Mouse (Mus musculus): ENCODE measurements around the gene Ubxn7.
"Not testable (repeated sequence)": the region's sequence is repeated elsewhere in the genome, so short reads cannot be mapped to it uniquely, and the experiment has no call there.

The Ubxn7 gene

GRCm38 (mm10) chr16:32332040-32332555 lies at the start of gene Ubxn7:
Ubxn7 (plus strand) TSS chr16:32332257.
- DNase-seq: peak; percentile 97 to 99

DNA sequence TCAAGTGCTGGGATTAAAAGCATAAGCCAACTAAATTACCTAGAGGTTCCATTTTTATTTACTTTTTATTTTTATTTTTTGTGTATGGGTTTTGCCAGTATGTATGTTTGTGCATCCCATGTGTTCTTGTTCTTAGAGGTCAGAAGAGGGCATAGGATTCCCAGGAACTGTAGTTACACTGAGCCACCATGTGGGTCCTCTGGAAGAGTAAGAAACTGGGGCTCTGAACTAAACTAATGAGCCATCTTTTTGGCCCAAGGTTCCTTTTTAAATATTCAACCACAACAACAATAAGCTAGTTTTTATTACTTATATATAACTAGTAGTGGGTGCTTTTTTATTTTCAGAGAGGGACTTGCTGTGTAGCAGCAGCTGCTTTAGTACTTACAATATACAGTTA lies 49.4 kb upstream of the Ubxn7 start:
- DNase-seq: no peak

GRCm38 (mm10) chr16:32291821-32292220 lies 40.2 kb upstream of the Ubxn7 start:
- no peak for DNase-seq

DNA sequence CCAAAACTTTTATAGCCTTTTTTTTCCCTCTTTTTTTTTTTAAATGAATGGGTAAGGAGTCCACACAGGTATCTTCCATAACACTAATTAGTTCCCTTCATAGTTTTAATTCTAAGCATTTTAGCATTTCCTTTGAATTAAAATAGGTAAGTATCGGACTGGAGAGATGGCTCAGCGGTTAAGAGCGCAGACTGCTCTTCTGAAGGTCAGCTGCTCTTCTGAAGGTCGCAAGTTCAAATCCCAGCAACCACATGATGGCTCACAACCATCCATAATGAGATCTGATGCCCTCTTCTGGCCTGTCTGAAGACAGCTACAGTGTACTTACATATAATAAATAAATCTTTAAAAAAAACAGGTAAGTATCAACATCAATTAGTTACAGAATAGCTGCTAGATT lies 32.4 kb upstream of the Ubxn7 start:
- DNase-seq: not testable (repeated sequence)

GRCm38 (mm10) chr16:32303046-32303445 lies 29.0 kb upstream of the Ubxn7 start:
- DNase-seq: no peak

DNA sequence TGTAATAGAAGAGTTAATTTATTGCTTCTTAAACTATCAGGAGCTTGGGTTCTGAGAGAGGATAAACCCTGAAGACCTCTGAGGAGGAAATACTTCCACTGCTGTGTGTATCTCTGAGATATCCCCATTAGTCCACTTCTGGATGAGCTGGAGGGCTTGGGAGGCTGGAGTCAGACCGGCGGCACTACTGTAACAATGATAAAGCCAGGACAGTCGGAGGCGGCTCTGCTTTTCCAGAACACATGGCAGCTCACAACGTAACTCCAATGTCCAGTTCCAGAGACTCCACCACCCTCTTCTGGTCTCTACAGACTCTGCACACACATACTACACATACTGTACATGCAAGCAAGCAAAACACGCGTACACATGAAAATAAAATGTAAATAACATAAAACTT lies 28.2 kb upstream of the Ubxn7 start:
- DNase-seq: no peak

DNA sequence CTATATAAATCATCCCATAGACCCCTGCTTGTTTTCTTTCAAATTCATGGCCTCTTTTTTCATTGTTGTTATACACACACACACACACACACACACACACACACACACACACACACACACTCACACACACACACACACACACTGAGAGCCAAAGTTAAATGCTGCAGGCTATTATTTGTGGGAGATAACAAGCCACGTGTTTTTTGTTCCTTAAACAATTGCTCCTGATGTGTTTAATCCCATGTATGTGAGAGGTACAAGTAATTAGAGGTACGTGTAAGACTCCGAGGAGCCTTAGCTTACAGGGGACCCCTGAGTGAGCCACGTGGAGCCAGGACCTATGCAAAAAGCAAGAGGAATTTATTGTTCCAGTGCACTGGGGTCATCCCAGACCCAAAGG lies 20.1 kb upstream of the Ubxn7 start:
- no peak for DNase-seq

DNA sequence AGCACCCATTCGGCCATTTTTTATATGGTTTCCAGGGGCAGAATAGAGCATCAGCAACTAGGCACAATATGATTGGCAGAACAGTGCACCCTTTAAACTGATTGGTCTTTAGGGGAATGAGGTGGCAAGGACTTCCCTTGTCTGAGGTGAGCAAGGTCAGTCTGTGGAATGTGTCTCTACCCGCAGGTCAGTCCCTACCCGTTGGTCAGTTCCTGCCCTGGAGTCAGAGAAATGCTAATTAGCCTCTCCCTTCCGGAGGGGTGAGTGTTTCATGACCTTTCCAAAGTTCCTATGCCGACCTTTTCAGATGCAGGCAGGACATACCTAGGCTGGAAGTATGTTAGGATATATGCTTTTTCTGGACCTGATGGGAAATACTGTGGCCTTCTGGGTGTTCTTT lies 19.7 kb upstream of the Ubxn7 start:
- DNase-seq: no peak

- DNase-seq: no peak
Measured at GRCm38 (mm10) chr16:32312859-32313258, 19.2 kb upstream of the Ubxn7 start.

DNA sequence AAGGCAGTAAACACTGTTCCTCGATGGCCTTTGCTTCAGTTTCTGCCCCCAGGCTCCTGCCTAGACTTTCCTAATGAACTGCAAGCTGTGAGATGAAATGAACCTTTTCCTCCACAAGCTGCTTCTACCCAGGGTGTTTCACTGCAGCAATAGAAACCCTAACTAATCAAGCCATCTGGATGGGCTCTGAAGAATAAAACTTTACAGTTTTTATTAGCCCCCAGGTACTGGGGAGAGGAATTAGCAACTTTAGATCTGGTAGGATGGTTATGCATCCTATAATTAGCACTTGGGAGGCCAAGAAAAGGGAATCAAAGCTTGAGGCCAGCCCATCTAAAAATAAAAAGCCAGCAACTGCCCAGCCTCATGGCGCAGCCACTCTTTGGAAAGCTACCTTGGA lies 15.5 kb upstream of the Ubxn7 start:
- no peak for DNase-seq

GRCm38 (mm10) chr16:32323953-32324352 lies 8.1 kb upstream of the Ubxn7 start:
- DNase-seq: no peak

GRCm38 (mm10) chr16:32330876-32331670 lies 984 bp upstream of the Ubxn7 start:
- peak in 1 of 2 experiments; percentile 14 for DNase-seq

- peak; percentile 40 to 55 for DNase-seq
Measured at GRCm38 (mm10) chr16:32332556-32333511, 777 bp downstream of the Ubxn7 start.

DNA sequence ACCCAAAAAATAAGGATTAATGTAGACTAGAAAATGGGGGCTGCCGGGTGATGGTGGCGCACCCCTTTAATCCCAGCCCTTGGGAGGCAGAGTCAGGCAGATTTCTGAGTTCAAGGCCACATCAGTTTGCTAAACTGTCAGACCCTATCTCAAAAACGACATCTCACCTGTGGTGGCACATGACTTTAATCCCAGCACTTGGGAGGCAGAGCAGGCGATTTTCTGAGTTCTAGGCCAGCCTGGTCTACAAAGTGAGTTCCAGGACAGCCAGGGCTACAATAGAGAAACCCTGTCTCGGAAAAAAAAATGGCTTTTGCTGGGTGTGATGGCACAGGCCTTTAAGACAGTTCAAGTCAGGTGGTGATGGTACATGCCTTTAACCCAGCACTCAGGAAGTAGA lies 3.1 kb downstream of the Ubxn7 start:
- no peak for DNase-seq

- DNase-seq: no peak
Measured at GRCm38 (mm10) chr16:32336026-32336780, 4.1 kb downstream of the Ubxn7 start.

GRCm38 (mm10) chr16:32337001-32337400 lies 4.9 kb downstream of the Ubxn7 start:
- no peak for DNase-seq

DNA sequence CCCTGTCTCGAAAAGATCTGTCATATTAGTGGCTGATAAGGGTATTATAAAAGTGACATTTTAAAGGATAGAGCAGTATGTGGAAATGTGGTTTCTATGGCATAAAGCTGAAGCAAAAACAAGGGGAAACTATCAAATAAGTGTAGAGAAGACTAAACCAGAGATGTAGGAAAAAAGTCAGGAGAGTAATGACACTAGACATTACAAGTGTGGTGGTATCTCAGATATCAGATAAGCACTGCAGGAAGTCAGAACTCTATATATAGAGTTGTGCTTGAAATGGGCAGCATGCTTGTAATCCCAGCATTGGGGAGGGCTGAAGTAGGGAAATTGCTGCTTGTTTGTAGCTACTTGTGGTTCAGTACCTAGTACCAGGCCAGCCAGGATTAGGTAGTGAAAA lies 8.4 kb downstream of the Ubxn7 start:
- DNase-seq: no peak

DNA sequence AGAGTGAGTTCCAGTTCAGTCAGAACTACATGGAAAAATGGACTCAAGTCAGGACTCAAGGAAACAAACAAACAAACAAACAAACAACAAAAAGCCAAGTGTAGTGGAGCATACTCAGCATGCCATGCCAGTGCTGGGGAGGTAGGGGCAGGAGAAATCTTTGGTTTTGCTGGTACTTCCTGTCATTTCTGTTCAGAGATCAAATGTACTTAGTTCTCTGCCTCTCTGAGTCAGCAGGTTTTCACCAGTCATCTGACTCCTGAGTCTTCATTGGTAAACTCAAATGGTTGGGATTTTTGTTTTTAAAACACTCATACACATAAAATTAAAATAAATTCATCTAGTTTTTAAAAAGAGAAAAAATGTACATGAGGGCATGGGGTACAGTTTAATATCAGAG lies 13.5 kb downstream of the Ubxn7 start:
- no peak for DNase-seq

DNA sequence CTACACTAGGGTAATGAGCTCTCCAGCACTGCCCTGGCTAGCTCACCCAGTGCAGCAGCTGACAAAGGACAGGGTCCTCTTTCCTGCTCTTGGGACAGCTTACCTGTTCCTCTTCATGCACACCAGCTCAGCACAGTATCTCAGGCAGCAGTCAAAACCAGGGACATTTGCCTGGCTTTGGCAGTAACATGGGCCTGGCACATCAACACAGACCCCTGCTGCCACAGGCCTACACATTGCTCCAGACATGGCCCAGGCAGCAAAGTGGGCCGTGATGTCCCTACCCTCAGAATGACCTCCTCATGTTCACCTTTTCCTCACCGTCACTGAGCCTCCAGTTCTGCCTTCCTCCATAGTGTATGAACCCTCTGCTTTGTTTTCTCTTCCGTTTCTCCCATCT lies 18.7 kb downstream of the Ubxn7 start:
- DNase-seq: peak; percentile 22 to 37

- DNase-seq: no peak
Measured at GRCm38 (mm10) chr16:32363530-32363929, 31.5 kb downstream of the Ubxn7 start.

DNA sequence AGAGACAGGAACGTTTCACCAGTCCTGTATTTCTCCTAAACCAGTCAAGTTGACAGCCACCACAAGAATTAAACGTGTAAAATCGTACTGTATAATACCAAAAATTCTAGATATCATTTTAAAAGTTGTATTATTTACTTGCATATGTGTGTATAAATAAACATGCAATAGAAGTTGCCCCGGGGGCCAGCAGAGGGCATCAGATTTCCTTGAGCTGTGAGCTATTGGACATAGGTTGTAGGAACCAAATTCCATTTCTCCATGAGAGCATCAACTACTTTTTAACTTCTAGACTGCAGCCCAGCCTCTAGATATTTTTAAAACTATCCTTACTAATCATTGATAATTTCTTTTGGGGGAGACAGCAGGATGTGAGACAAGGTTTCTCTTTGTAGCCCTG lies 39.3 kb downstream of the Ubxn7 start:
- peak; percentile 11 to 22 for DNase-seq

DNA sequence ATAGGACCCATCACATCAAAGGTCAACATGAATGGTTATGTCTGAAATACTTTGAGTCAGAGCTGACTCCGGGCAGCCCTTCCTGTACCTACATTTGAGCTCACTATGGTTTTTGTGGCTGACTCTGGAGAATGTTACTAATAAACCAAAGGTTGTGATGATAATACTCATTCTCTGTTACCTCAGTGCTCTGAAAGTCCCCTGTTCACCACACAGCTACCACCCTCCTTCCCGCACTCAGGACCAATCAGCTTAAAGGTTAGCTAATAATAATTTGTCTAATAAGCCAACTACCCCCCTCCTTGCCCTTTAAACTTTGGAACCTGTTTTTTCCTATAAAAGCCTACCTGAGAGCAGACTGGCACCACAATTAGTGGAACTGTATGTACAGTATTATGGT lies 47.5 kb downstream of the Ubxn7 start:
- no peak for DNase-seq

DNA sequence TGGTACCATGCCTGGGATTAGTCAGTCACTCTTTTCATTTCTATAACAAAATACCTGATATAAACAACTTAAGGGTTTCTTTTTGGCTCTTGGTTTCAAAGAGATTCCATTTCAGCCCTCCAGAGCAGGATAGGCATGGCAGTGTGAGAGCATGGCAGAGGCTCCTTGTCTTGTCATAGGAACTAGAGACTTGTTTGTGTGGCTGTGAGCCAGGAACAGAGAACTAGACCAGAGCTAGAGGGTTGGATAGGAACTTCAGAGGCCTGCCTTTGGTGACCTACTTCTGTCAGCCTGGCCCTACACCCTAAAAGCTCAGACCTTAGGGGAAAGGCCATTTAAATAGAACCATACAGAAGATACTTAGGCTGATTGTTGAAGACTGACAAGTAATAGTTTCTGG lies 50.8 kb downstream of the Ubxn7 start:
- no peak for DNase-seq

Measured in cerebellum, adult 18-20 months (tissue).